16 mouse cellular contexts compared by ENCODE assay signal in genomic region chr4:82697151-82697550, GRCm38 (mm10). TPM values are rescaled to one million over a fixed set of nuclear protein-coding genes. Genes with fewer than 3 reads are reported as not detected.
"Had no signal": no experiment of that assay in that cellular context is flagged by ENCODE, and none has a peak within 500 bp of the region (broad histone marks: within the 10 kb centered on the region; RNA-seq: fewer than 3 reads in every experiment).

No protein-coding gene starts in this region.

- H3K27me3 ChIP-seq: liver, embryonic 13.5 days; midbrain, embryonic 12.5 days; midbrain, embryonic 15.5 days; neural tube, embryonic 13.5 days; stomach, embryonic 15.5 days had no signal

- H3K4me3 ChIP-seq: liver, embryonic 13.5 days; midbrain, embryonic 12.5 days; midbrain, embryonic 15.5 days; neural tube, embryonic 13.5 days; stomach, embryonic 15.5 days had no signal

- H3K9me3 ChIP-seq: liver, embryonic 13.5 days; midbrain, embryonic 12.5 days; midbrain, embryonic 15.5 days; neural tube, embryonic 13.5 days; stomach, embryonic 15.5 days had no signal

- H3K36me3 ChIP-seq: liver, embryonic 13.5 days; midbrain, embryonic 12.5 days; midbrain, embryonic 15.5 days; neural tube, embryonic 13.5 days; stomach, embryonic 15.5 days had no signal

- H3K4me2 ChIP-seq: liver, embryonic 13.5 days; midbrain, embryonic 12.5 days; midbrain, embryonic 15.5 days; neural tube, embryonic 13.5 days; stomach, embryonic 15.5 days had no signal

- H3K27ac ChIP-seq: liver, embryonic 13.5 days; midbrain, embryonic 12.5 days; midbrain, embryonic 15.5 days; neural tube, embryonic 13.5 days; stomach, embryonic 15.5 days had no signal

- H3K9ac ChIP-seq: liver, embryonic 13.5 days; midbrain, embryonic 12.5 days; midbrain, embryonic 15.5 days; neural tube, embryonic 13.5 days; stomach, embryonic 15.5 days had no signal

- ATAC-seq: midbrain, embryonic 15.5 days had no signal

- H3K4me1 ChIP-seq: liver, embryonic 13.5 days had no signal

- DNase-seq: kidney, adult 9 months; kidney, postnatal 14 days; kidney, postnatal 4 days; liver, embryonic 13.5 days; lung, adult 2 months; lung, postnatal 14 days; lung, postnatal 4 days; right cerebral cortex, postnatal 25 days; spleen, adult 18-20 months; thymus, postnatal 25 days had no signal

RNA-seq across cellular contexts. Expression of gene Nfib, which starts 8.4 kb away (rescaled TPM):
- total RNA-seq: megakaryocyte progenitor cell, adult 5-6 weeks; megakaryocyte-erythroid progenitor cell, adult 5-6 weeks had no signal
